Mouse (Mus musculus): ENCODE measurements around the gene Dmwd.

Gene Dmwd

GRCm38 (mm10) chr7:19075723-19076585 is at the start of gene Dmwd:
TSS of gene Dmwd (plus strand) at chr7:19076227.
- peak; percentile 84 for DNase-seq (ENCODE audit: low read depth)

DNA sequence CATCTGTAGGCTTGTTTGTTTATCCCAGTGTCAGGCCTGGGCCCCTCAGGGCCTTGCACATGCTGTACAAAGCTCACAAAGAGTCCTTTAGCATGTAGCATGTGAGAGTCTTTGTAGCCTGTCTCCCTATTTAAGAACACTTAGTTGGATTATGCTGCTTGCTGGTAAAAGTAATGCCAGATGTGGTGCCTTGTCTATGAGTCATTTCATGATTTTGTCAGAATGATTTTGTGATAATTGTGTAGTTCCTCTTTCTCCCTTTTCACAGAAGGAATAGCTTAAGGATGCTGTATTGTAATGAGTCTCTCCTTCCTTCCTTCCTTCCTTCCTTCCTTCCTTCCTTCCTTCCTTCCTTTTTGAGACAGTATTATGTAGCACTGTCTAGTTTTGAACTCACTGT is 48.0 kb upstream of the Dmwd start:
- DNase-seq (ENCODE audit: low read depth): no peak

GRCm38 (mm10) chr7:19029084-19029653 is 46.9 kb upstream of the Dmwd start:
- DNase-seq (ENCODE audit: low read depth): peak; percentile 73

GRCm38 (mm10) chr7:19031641-19032040 is 44.4 kb upstream of the Dmwd start:
- DNase-seq (ENCODE audit: low read depth): no peak

- DNase-seq (ENCODE audit: low read depth): no peak
Measured at GRCm38 (mm10) chr7:19044616-19045015, 31.4 kb upstream of the Dmwd start.

DNA sequence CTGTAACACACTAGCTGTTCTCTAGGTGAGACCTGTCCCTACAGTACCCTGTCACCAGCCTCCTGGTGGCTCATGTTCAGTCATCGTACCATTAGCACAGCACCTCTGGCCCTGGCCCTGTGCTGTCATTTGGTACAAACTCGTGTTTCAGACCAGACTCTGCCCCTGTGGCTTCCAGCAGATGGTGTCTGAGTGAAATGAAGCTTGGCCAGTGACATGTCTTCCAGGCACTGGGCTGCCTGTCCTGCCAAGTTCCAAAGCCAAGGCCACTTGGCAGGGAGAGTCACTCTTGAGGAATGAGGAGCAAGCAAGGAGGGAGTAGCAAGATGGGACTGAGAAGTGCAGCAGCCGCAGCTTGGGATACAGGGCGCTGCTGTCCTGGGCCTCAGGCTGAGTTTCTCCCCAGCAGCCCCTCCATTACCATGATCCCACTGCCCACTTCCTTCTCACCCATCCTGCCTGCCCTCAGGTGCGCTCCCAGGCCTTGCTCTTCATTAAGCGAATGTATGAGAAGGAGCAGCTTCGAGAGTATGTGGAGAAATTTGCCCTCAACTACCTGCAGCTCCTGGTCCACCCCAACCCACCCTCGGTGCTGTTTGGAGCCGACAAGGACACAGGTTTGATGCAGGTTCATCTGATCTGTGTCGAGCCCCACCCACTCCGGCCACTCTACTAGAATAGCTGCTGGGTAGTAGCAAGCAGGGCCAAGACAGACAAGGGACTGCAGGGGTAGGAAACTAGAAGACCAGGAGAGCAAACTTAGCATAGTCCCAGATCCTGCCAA is 29.5 kb upstream of the Dmwd start:
- no peak for DNase-seq (ENCODE audit: low read depth)

GRCm38 (mm10) chr7:19048006-19048527 is 28.0 kb upstream of the Dmwd start:
- no peak for DNase-seq (ENCODE audit: low read depth)

DNA sequence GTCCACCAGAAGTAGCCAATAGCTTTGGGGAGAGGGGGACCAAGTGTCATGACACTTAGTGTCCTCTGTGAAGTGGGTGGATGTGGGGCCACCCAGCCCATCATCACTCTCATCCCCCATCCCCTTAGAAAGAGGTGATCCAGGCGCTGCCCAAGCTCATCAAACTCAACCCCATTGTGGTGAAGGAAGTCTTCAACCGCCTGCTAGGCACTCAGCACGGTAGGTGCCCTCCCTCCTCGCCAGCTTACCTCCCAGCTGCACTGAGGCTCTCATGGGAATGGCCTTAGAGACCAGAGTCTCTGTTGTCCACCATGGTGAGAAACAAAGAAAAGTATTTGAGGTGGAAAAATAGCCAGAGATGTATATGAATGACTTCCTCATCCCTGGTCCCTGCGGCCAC is 26.8 kb upstream of the Dmwd start:
- DNase-seq (ENCODE audit: low read depth): no peak

- DNase-seq (ENCODE audit: low read depth): no peak
Measured at GRCm38 (mm10) chr7:19050172-19050571, 25.9 kb upstream of the Dmwd start.

GRCm38 (mm10) chr7:19051161-19051560 is 24.9 kb upstream of the Dmwd start:
- DNase-seq (ENCODE audit: low read depth): no peak

- DNase-seq (ENCODE audit: low read depth): no peak
Measured at GRCm38 (mm10) chr7:19052345-19053135, 23.5 kb upstream of the Dmwd start.

DNA sequence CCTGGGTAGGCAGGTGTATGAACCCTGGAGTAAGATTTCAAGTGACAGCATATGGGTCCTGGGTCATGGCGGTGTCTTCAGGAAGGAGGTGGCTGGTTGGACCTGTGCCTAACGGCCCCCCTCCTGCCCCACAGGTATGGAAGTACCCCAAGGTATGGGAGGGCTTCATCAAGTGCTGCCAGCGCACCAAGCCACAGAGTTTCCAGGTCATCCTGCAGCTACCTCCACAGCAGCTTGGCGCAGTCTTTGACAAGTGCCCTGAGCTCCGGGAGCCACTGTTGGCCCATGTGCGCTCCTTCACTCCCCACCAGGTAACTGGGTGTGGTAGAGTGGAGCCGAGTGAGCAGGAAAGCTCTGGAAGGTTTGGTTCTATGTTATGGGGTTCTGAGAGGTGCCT is 22.9 kb upstream of the Dmwd start:
- DNase-seq (ENCODE audit: low read depth): no peak

- DNase-seq (ENCODE audit: low read depth): peak; percentile 12
Measured at GRCm38 (mm10) chr7:19054047-19054776, 21.8 kb upstream of the Dmwd start, which contains the start of gene Rsph6a. TSS of gene Rsph6a (plus strand) at chr7:19054690.

GRCm38 (mm10) chr7:19054777-19055076 is 21.3 kb upstream of the Dmwd start:
- DNase-seq (ENCODE audit: low read depth): no peak

- no peak for DNase-seq (ENCODE audit: low read depth)
Measured at GRCm38 (mm10) chr7:19055108-19055507, 20.9 kb upstream of the Dmwd start.

GRCm38 (mm10) chr7:19057405-19057804 is 18.6 kb upstream of the Dmwd start:
- DNase-seq (ENCODE audit: low read depth): no peak

GRCm38 (mm10) chr7:19065896-19066295 is 10.1 kb upstream of the Dmwd start:
- no peak for DNase-seq (ENCODE audit: low read depth)

- peak; percentile 20 for DNase-seq (ENCODE audit: low read depth)
Measured at GRCm38 (mm10) chr7:19067063-19067462, 9.0 kb upstream of the Dmwd start.

- DNase-seq (ENCODE audit: low read depth): no peak
Measured at GRCm38 (mm10) chr7:19067935-19068334, 8.1 kb upstream of the Dmwd start.

DNA sequence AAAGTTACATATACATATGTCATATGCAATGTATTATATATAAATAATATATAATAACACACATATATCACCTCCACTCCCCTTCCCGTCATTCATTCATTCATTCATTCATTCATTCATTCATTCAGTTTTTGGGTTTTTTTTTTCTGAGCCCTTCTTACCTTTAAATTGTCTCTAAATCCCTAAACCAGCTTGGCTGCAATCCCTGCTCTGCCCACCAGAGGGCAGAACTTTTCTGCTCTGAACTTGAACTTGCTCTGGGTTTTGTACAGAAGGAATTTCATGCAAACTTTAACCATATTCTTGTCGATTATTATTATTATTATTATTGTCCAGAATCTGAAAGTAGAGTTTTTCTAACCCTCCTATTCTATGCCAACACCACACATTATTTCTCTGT is 7.3 kb upstream of the Dmwd start:
- DNase-seq (ENCODE audit: low read depth): peak; percentile 92

DNA sequence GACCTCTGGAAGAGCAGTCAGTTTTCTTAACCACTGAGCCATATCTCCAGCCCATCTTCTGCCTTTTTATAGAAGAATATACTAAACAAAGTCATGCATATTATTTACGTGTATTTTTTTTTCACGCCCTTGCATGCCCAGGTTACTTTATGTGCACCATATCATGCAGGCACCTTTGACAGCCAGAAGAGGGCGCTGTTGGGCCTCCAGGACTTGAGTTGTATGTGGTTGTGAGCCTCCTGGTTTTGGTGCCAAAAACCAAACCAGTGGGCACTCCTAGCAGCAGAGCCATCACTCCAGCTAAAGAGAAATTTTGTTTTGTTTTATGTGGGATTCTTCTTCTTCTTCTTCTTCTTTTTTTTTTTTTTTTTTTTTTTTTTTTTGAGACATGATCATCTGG is 6.5 kb upstream of the Dmwd start:
- peak; percentile 79 for DNase-seq (ENCODE audit: low read depth)

Measured in induced T-regulatory cell, adult 2 months (primary cell).